Mouse (Mus musculus): ENCODE results near the gene Ap3s2. TPM values are rescaled to one million over a fixed set of nuclear protein-coding genes. Genes with fewer than 3 reads are reported as not detected.

Ap3s2 gene
- polyA plus RNA-seq, 1 experiment from 2014 or later: 28.1 TPM

Small RNAs within 50 kb of the gene (microRNA-seq; reads per million reads assigned to microRNA genes)
- not detected for gene Gm24541

Other genes with a start within 250 kb of the Ap3s2 start
- 1.6 and 2.0 TPM in 2 replicates for gene Kif7, start 204.9 kb downstream of the Ap3s2 start, polyA plus RNA-seq (2014; fragmentation: Nextera tagmentation; extraction: Ambion mirVana)
- not detected in 2 replicates for gene Plin1, start 187.7 kb downstream of the Ap3s2 start, polyA plus RNA-seq (2014; fragmentation: Nextera tagmentation; extraction: Ambion mirVana)
- 9.4 and 9.8 TPM in 2 replicates for gene Pex11a, start 177.5 kb downstream of the Ap3s2 start, polyA plus RNA-seq (2014; fragmentation: Nextera tagmentation; extraction: Ambion mirVana)
- 0.39 and 0.50 TPM in 2 replicates for gene Wdr93, start 177.5 kb downstream of the Ap3s2 start, polyA plus RNA-seq (2014; fragmentation: Nextera tagmentation; extraction: Ambion mirVana)
- gene Mesp1, start 126.9 kb downstream of the Ap3s2 start, polyA plus RNA-seq (2014; fragmentation: Nextera tagmentation; extraction: Ambion mirVana): not detected in 2 replicates
- gene Mesp2, start 109.9 kb downstream of the Ap3s2 start, polyA plus RNA-seq (2014; fragmentation: Nextera tagmentation; extraction: Ambion mirVana): 0.27 and 0.59 TPM in 2 replicates
- 9.0 and 10.4 TPM in 2 replicates for gene Anpep, start 59.6 kb downstream of the Ap3s2 start, polyA plus RNA-seq (2014; fragmentation: Nextera tagmentation; extraction: Ambion mirVana)
- 29.4 and 30.2 TPM in 2 replicates for gene Arpin, start 14.7 kb upstream of the Ap3s2 start, polyA plus RNA-seq (2014; fragmentation: Nextera tagmentation; extraction: Ambion mirVana)
- 11.5 and 12.2 TPM in 2 replicates for gene Zfp710, start 104.2 kb upstream of the Ap3s2 start, polyA plus RNA-seq (2014; fragmentation: Nextera tagmentation; extraction: Ambion mirVana)
- 2,473 and 2,606 TPM in 2 replicates for gene Idh2, start 194.7 kb upstream of the Ap3s2 start, polyA plus RNA-seq (2014; fragmentation: Nextera tagmentation; extraction: Ambion mirVana)

Data from heart, embryonic 14.5 days (tissue).